Mouse (Mus musculus) olfactory bulb, adult 2 months (tissue): Measurements from ENCODE around the gene Dnajb8. TPM values are rescaled to one million over a fixed set of nuclear protein-coding genes. Genes with fewer than 3 reads are reported as not detected.

Source experiments
- H3K27ac ChIP-seq: fragments of 200-500 bp; 2 replicates; pipeline ENCODE4 v1.5.1; 2012; ENCODE audit warnings: low read depth, low read length; ENCODE audit not compliant: insufficient read depth
- H3K4me1 ChIP-seq: fragments of 200-500 bp; 2 replicates; pipeline ENCODE4 v1.6.1; 2012; ENCODE audit warnings: low read length; ENCODE audit not compliant: control insufficient read depth, insufficient read depth
- H3K4me3 ChIP-seq: fragments of 200-500 bp; 2 replicates; pipeline ENCODE4 v1.5.1; 2012; ENCODE audit warnings: mild to moderate bottlenecking, low read depth, low read length, moderate library complexity; ENCODE audit not compliant: insufficient read depth
- CTCF ChIP-seq: fragments of 200-500 bp; IDR thresholded peaks from 2 replicates; pipeline ENCODE4 v1.5.1; 2012; ENCODE audit warnings: low read depth, mild to moderate bottlenecking, low read length, moderate library complexity; ENCODE audit not compliant: insufficient read depth
- POLR2A ChIP-seq: fragments of 200-500 bp; IDR thresholded peaks from 2 replicates; pipeline ENCODE4 v1.6.1; 2012; ENCODE audit warnings: mild to moderate bottlenecking, low read depth, low read length, moderate library complexity; ENCODE audit not compliant: insufficient read depth
- WGBS: fragments of 180-500 bp; shearing (Covaris S2); methylation state at CpG from one replicate; pipeline ENCODE4 v1.1.7; 2018; 5-methylcytosine and 5-hydroxymethylcytosine counted together
- polyA plus RNA-seq: library from polyadenylated mRNA; stranded (reverse); fragments of >200 nt; gene quantifications from 2 replicates; pipeline ENCODE4 v1.2.4, GENCODE M21; 2012; ENCODE audit warnings: low replicate concordance; ENCODE audit not compliant: missing spikeins, insufficient read depth, insufficient read length

Gene Dnajb8
- polyA plus RNA-seq, 1 experiment, result not detected

DNA sequence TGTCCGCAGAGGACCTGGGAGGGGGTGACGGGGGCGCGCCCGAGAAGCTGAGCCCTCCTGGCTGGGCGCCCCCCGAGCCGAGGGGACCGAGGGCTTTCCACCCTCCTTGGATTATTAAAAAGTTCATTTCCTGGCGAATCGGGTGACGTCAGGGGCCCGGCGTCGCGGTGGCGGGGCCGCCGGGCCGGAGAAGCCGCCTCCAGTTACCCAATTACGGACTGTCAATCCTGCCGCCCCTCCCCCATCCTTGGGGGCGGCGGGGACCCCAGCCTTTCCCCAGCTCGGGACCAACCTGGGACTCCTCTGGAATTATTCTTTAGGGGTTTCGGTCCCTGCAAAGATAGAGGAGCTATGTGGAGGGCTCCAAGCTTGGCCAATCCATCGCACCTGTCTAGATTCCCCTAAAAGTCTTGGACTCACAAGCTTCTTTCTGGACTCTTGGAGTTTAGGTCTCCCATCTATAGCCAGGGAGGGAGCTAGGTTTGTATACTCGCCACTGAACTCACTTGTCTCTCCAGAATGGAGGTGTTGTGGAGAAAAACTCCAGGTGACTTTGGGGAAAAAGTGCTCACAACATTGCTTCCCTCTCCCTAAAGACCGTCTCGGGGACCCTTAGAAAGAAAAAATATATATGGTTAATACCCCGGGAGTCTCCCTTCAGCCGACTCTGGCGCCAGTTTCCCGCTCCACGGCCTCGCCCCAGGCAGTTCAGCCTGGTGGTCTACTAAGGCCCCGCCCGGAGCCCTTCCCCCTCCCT lies 24.6 kb upstream of the Dnajb8 start:
- Histone ChIP-seq H3K4me3 (peak overlapping the region; percentile 9; the same call in 1 of the 2 replicates), H3K4me1 (peaks cover 18% of the 10 kb centered on the region), H3K27ac (no peak overlapping the region)
- TF ChIP-seq CTCF, result no peak
- TF ChIP-seq POLR2A, result no peak
- 2% methylated on average over 39 of the region's 39 CpGs for WGBS

DNA sequence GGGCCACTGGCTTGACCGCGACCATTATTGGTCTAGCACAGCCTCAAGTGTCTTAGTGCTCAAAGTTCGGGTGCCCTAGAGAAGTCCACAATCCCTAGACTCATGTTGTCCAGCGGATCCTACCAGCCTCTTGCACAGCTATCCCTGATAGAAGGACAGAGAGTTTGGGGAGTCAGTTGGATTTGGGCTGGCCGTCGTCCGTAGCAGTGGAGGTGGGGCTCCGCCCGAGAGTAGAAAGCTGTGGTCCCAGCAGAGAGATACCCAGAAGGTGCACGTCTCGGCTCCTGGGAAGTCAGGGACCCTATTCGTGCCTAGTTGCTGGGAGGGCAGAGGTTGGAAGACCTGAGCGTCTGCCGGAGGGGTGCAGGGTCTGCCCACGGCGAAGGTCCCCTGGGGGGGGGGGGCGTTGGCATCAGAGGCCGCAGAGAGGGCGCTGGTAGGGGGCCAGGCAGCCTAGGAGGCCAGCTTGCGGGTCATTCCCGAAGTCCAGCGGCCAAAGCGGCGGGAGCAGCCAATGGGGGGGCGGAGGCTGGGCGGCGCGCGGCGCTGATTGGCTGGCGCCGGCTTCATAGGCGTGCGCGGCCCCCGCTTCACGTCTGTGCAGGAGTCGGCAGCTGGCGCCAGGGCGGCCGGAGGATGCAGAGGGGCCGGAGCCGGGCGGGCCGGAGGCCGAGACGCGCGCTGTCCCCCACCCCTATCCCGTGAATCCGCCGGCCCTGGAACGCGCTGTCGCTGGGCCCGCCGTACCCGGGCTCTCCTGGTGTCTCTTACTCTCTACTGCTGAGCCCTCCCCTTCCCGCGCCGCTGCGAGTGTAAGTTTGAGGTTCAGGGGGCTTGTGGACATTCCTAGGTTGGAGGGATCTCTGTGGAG lies 23.8 kb upstream of the Dnajb8 start:
- TF ChIP-seq CTCF (no peak), POLR2A (no peak)
- H3K27ac ChIP-seq, result no peak overlapping the region
- WGBS, result 2% methylated on average over 60 of the region's 62 CpGs

DNA sequence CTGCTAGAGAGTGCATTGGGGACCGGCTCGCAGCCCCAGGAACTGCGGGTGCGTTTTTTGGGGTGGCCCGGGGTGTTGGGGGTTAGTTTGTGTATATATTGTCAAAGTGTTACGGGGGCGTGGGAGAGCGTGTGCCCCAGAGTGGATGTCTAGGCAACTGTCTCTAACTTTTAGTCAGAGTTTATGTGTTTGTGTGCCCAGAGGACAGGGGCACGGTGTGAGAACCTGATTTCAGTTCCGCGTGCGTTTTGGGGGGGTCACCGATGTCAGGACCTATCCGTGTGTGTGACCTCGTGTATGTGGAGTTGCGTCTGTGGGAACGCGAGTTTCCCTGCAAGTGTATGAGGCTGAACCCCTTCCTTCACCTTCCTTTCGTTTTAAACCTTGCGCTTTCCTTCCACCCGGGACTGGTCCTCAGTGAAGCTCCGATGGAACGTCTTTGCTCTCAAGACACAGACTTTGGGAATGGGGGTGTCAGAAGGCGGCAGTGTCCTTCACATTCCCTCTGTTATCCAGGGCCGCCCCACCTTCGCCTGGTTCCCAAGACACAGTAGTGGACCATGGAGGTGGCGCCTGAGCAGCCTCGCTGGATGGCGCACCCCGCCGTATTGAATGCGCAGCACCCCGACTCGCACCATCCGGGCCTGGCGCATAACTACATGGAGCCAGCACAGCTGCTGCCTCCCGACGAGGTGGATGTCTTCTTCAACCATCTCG lies 22.9 kb upstream of the Dnajb8 start:
- WGBS, result 2% methylated on average over 39 of the region's 39 CpGs
- Histone ChIP-seq H3K4me1 (peaks cover 11% of the 10 kb centered on the region), H3K4me3 (peak overlapping the region; percentile 0), H3K27ac (no peak overlapping the region)
- TF ChIP-seq POLR2A (no peak), CTCF (no peak)

More for the DNA sequence above, 23.8 kb upstream of the Dnajb8 start:
- peak overlapping the region; percentile 0; the same call in 1 of the 2 replicates for H3K4me3 ChIP-seq
- H3K4me1 ChIP-seq, result peaks cover 18% of the 10 kb centered on the region

DNA sequence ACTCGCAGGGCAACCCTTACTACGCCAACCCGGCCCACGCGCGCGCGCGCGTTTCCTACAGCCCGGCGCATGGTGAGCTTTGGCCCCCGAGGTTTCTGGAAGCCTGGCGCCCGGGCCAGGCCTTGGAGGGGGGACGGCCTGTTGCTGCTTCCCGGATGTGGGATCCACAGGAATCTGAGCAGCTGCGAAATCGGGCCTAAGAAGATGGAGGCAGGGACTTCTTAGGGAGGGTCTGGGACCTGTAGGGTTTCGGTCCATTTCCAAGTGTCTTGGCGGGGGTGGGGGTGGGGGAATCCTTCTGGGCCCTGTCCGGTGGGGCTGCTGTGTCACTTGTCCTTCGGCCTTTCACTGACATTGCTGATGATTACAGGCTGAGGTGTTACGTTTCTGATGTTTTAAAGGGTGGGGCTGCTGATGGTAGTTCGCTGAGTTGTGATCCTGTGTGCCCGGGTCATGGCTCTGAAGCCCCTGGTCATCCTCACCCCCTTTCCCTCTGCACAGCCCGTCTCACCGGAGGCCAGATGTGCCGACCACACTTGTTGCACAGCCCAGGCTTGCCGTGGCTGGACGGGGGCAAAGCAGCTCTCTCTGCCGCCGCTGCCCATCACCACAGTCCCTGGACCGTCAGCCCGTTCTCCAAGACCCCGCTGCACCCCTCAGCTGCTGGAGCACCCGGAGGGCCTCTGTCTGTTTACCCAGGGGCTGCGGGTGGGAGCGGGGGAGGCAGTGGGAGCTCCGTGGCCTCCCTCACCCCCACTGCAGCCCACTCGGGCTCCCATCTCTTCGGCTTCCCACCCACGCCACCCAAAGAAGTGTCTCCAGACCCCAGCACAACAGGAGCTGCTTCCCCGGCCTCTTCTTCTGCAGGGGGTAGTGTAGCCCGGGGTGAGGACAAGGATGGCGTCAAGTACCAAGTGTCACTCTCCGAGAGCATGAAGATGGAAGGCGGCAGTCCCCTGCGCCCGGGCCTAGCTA lies 22.1 kb upstream of the Dnajb8 start:
- no peak overlapping the region for H3K27ac ChIP-seq
- 7% methylated on average over 50 of the region's 50 CpGs for WGBS
- no peak for TF ChIP-seq POLR2A
- TF ChIP-seq CTCF, result no peak
- peaks cover 11% of the 10 kb centered on the region for H3K4me1 ChIP-seq
- H3K4me3 ChIP-seq, result peak overlapping the region; percentile 0

GRCm38 (mm10) chr6:88200693-88201609 lies 21.1 kb upstream of the Dnajb8 start:
- TF ChIP-seq CTCF (no peak), POLR2A (no peak)
- Histone ChIP-seq H3K27ac (no peak overlapping the region), H3K4me1 (peaks cover 11% of the 10 kb centered on the region), H3K4me3 (no peak overlapping the region)
- WGBS, result 19% methylated on average over 20 of the region's 20 CpGs

GRCm38 (mm10) chr6:88201926-88202700 lies 20.0 kb upstream of the Dnajb8 start:
- 32% methylated on average over 15 of the region's 15 CpGs for WGBS
- Histone ChIP-seq H3K4me3 (no peak overlapping the region), H3K27ac (no peak overlapping the region), H3K4me1 (peaks cover 11% of the 10 kb centered on the region)
- no peak for TF ChIP-seq CTCF
